Mouse (Mus musculus) mouse embryonic stem cell (cell line): ENCODE measurements around the gene Dennd6a.

Experiments
- in situ Hi-C, 2 experiments: fragments of 300-500 bp; cut with MboI; formaldehyde crosslinking; loops; 1 replicate in 1 of 2; 3 replicates in 1 of 2; pipeline ENCODE4 v1.14.3; 2019 to 2020; ENCODE audit warnings: low sequenced_read_pairs in 2 of 2, low pct_unique_long_range_greater_than_20kb in 1 of 2, mixed read lengths in 1 of 2; ENCODE audit not compliant: unreplicated experiment in 1 of 2

The Dennd6a gene

GRCm38 (mm10) chr14:26637025-26637850 is 63.6 kb downstream of the Dennd6a start:
- in situ Hi-C loops: no loop called here

- in situ Hi-C loops: no loop called here
Measured at GRCm38 (mm10) chr14:26637851-26638707, 64.4 kb downstream of the Dennd6a start, which contains the start of gene Arf4. Arf4 (plus strand) TSS chr14:26638074.

GRCm38 (mm10) chr14:26638708-26639084 is 65.0 kb downstream of the Dennd6a start:
- in situ Hi-C loops: no loop called here

GRCm38 (mm10) chr14:26639251-26639650 is 65.6 kb downstream of the Dennd6a start:
- in situ Hi-C loops: no loop called here

DNA sequence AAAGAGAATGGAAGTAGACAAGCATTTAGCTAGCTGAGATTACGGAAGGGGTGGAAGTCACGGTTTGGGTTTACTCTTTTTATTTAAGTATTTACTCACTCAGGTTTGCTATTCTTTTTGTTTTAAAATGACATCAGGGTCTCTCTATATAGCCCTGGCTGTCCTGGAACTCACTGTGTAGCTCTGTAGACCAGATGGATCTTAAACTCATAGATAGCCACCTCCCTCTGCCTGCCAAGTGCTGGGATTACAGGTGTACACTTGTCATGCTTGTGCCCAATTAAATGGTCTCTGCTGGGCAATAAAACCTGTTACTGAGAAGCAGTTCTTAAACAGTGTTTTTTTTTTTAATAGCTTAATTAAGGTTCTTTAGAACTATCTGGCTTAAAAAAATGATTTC is 66.3 kb downstream of the Dennd6a start:
- in situ Hi-C loops: no loop called here

DNA sequence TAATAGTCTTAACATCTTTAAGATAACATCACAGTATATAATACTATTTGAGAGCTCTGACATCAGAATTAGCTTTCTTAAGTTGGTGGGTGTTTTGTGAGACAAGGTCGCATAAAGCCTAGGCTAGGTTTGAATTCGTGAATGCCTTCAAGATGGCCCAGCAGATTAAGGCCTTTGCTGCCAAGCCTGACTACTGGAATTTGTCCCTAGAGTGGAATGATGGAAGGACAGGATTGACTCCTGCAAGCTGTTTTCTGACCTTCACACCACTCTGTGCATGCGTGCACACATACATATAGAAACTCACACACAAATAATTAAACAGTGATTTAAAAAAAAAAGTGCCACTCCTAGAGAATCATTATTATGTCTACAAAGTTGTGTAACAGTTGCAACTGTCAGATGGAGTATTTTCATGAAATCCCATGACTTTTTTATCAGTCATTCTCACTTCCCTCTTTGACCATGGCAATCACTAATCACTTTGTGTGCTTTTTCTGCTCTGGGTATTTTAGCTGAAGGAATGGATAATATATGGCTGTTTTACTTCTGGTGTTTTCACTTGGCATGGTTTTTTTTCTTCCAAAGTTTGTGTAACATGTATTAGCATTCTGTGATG is 69.5 kb downstream of the Dennd6a start:
- in situ Hi-C loops: no loop called here

DNA sequence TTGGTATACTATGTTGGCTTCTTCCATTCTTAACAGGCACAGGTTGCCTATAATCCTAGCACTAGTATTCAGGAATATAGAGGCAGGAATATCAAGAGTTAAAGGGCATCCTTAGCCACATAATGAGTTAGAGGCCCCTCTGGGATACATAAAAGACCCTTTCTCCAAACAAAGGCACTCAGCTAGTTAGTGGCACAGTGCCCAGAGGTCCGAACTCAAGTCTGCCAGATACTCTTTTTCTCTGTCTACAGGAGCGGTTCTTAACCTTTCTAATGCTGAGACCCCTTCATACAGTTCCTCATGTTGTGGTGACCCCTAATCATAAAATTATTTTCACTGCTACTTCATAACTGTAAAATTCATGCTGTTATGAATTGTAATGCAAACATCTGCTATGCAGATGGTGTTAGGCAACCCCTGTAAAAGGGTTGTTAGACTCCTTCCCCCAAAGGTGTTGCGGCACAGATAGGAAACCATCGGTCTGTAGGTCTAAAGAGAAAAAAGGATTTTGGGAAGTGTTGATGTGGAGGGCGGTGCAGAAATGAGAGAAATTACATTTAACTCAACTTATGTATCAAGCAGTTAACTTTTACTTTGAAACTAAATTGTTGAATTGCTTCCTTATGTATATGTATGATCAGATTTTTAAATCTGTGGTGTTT is 72.5 kb downstream of the Dennd6a start:
- in situ Hi-C loops: no loop called here

DNA sequence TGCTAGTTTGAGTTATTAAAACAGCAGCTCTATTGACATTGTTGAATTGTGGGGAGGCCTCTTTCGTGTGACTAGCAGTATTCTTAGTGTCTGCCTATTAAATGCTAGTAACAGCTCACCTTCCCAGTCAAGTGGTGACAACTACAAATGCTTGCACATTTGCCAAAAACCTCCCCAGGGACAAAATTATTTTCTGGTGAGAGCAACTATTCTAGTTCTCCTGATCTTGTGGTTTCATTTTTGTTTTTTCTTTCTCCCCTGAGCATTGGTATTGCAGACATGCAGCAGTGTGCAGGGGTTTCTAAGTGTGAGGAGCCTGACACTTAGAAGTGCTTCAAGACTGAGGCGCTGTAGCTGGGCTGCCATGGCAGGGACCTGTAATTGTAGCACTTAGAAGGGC is 74.2 kb downstream of the Dennd6a start:
- in situ Hi-C loops: no loop called here

GRCm38 (mm10) chr14:26651901-26652300 is 78.2 kb downstream of the Dennd6a start:
- in situ Hi-C loops: no loop called here

- in situ Hi-C loops: no loop called here
Measured at GRCm38 (mm10) chr14:26658178-26658577, 84.5 kb downstream of the Dennd6a start.

- in situ Hi-C loops: no loop called here
Measured at GRCm38 (mm10) chr14:26660233-26660632, 86.6 kb downstream of the Dennd6a start.

- in situ Hi-C loops: no loop called here
Measured at GRCm38 (mm10) chr14:26662016-26662415, 88.4 kb downstream of the Dennd6a start.

GRCm38 (mm10) chr14:26662488-26662887 is 88.8 kb downstream of the Dennd6a start:
- in situ Hi-C loops: no loop called here

DNA sequence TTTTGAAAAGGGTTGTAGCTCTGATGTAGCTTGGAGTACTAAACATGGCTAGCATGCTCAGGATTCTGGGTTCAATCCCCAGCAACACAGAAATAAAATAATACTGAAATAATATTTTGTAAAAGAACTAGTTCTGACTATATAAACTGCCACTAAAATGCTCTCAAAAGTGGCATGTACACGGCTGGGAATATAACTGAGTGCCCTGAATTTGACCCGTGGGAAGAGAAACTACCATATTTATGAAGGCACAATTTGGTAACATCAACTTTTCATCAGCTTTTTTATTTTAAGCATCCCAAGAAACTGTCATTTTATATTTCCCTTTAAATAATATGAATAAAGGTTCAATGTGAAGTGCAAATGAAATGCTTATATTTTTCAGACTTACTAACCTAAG is 90.2 kb downstream of the Dennd6a start:
- in situ Hi-C loops: no loop called here

DNA sequence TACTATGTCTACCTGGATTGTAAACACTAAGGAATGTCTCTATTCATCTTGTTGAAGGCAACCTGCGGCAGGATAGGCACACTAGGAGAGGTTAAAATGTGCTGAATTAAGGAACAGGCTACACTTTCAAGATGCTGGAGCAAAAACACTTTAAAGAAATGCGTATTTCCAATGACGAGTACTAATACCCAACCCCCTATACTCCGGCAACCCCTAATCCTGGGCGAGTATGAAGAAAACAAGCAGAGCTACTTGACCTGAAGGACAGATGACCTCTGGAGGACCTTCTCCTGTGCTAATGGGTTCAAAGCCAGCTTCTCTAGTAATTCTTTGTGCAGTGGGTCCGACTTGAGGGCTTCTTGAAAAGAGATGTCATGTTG is 94.3 kb downstream of the Dennd6a start:
- in situ Hi-C loops: no loop called here

DNA sequence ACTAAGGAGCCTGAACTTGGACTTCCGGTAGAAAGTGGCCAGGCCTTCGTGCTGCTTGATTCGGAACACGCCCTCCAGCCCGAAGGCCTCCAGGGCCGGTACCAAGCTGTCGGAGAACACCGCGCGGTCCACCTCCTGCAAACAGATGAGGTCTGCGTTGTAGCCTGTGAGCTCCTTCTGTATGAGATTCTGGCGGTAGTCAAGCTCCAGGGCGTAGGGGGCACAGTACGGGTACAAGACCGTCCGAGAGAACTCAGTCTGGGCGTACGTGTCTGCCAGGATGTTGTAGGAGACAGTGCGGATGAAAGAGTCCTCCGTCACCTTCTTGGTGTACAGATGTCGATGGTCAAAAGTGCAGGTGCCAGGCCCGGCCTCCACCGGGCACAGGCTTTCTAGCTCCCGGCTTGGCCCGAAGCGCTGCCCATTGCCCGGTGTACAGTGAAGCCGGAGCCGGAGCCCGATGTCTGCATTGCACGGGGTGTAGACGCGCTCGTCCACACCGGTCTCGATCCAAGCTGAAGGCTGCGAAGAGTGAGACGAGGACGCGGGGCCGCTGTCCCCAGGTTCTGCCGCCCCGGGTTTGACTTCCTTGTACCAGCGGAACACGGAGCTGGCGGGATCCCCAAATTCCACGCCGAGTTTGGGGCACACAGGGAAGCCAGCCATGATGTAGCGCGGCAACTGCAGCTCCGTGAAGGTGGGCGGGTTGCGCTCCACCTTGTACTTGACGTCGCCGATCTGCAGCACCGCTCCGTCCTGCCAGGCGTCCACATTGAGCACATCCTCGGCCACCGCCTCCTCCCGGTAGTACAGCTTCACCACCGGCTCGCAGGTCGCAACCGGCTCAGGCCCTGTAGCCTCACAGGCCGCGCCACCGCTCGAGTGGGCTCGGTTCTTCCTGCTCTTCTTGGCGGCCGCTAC is 95.0 kb downstream of the Dennd6a start:
- in situ Hi-C loops: no loop called here

DNA sequence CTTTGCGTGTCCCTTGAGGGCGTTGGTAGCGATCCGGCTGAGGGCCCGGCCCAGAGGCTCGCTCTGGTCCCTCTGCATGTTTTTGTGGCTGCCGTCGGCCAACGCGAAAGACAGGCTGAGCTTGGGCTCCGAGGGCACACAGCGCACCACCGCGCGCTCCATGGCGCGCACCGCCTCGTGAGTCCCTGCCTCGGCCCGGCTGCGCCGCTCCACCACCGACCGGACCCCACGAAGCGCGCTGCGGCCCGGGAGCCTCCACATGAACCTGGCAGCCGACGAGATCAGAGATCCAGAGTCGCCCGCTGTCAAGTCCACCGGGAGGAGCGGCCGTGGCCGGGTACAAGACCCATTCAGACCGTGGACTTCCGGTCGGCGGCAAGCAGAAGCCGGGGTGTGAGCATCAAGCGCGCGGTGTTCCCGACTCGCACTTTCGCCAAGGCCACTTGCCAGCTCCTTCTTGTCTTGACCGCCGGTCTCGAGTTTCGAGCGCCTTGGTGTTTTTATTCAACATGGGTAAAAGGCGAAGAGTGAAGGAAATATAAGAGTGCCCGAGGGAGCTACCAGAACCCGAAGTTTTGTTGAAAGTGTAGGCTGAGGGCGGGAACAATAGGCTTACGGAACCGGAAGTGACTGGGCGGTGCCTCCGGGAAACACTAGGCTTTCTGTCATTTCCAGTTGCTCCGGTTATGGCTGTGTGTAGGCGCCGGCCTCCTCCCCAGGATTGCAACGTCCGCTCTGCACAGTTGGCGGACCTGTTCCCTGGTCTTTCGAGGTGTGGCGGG is 95.8 kb downstream of the Dennd6a start, which contains the start of gene Pde12:
Gene Pde12 (minus strand): TSS at position 592 of the 782 bp plus-strand sequence.
- in situ Hi-C loops: no loop called here
